Mouse (Mus musculus) lung, postnatal 4 days (tissue): Measurements from ENCODE around the gene Calhm3.
"Not testable (repeated sequence)": the region's sequence is repeated elsewhere in the genome, so short reads cannot be mapped to it uniquely, and the experiment has no call there.

ENCODE experiments used
- DNase-seq, 2 experiments: peaks; one replicate each; pipeline ENCODE4 v3.0.0; 2021

Calhm3 gene

GRCm38 (mm10) chr19:47167617-47168214 is 10.2 kb upstream of the Calhm3 start:
- no peak for DNase-seq

DNA sequence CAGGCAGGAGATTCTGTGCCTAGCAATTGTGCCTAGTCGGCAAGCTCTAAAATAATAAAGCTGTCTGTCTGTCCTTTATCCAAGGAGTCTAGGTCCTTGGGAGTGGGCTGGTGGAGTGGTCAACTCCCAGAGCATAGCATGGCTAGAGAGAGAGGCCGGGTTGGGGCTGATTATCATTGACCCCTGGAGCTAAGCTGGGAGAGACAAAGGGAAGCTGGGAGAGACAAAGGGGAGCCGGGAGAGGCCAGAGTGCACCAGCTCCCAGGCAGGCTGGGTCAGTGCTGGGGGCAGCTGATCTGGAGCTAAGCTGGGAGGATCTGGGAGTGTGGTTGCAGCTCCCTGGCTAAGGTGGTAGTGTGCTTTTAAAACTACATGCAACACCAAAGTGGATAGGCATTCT is 9.2 kb upstream of the Calhm3 start:
- no peak for DNase-seq

GRCm38 (mm10) chr19:47163176-47163744 is 5.7 kb upstream of the Calhm3 start:
- DNase-seq = peak in 1 of 2 experiments; percentile 14

GRCm38 (mm10) chr19:47161669-47162068 is 4.1 kb upstream of the Calhm3 start:
- DNase-seq = no peak

DNA sequence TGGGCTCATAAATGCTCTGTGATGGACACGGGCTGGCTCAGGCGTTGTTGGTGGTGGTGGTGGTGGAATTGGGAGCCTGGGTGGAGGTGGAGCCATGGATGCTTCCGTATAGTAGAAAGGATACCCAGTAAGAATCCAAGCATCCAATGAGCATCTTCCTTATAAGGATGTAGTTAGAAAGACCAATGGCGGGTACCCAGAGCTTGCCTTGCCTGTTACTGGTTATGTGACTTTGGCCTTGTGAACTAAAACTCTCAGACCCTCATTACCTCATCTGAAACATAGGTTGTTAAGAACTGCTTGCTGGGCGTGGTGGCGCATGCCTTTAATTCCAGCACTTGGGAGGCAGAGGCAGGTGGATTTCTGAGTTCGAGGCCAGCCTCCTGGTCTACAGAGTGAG is 3.8 kb downstream of the Calhm3 start:
- DNase-seq = no peak

GRCm38 (mm10) chr19:47152062-47152369 is 5.5 kb downstream of the Calhm3 start:
- DNase-seq = no peak

DNA sequence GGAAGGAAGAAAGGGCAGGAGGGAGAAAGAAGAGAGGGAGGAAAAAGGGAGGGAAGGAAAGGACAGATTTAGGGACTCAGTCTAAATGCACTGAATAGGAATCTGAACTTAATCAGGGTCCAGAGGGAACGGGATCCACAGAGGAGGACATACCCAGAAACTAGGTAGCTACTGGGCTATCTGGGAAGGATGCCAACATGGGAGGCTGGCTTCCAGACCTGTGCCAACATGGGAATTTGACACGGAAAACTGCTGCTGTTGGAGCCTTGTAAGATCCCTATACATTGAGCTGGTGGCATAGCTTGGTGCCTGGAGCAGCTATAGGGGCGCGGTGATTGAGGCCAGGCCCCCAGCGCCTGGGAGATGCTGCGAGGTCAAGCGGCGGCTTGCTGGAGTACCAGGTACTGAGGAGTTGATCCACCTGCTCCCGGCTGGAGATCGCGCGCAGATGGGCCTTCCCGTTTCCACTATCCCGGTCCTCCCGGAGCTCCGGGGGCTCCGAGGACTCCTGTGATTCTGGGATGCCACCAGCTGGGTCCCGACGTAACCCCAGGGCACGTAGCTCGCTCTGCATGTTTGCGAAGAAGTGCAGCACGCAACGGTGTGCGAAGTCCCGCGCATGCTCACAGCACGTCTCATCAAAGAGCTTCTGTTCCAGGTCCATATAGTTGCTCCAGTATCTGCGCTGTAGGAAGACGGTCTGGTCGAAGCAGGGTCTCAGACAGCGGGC is 6.1 kb downstream of the Calhm3 start:
- peak in 1 of 2 experiments; percentile 19 for DNase-seq

GRCm38 (mm10) chr19:47149854-47150253 is 7.7 kb downstream of the Calhm3 start:
- DNase-seq = no peak

DNA sequence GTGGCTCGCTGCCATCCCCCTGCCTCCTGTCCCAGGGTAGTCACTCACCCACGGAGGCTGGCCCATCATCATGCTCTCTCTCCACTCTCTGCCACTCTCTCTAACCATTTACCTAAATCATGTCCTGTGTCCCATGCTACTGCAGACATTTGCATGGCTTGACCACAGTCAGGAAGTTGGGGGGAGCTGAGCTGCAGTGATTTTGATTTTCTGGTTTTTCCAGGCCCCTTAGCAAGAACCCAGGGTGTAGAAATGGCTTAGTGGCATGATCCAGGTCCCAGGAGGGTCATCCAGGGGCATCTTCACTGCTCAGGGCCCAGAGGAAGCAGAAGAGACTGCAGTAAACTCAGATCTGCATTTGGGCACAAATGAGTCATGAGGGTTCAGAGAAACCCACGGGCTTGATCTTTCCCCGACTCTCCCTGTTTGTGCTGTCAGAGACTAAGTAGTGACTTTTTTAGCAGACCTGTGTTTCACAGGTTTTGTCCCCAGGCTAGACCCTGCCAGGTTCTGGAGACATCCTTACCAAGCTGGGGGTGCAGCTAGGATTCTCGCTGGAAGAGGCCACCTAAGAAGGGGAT is 9.2 kb downstream of the Calhm3 start:
- DNase-seq = no peak

DNA sequence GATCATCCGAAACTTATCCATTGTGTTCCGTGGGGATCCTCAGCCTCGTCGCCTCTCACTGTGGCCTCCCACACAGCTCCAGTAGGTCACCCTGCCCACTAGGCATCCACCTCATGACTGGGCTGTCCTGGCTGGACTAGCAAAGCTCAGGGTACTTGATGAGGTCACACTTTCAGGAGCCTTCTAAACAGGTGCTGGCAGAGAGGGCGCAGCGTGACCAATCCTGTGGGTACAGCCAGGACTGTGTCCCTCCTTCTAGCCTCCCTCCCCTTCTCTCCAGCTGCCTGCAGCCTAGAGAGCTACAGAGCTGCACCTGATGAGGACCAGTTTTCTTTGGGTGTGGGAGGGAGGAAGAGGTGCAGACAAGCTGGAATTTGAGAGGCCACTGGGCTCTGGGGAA is 13.4 kb downstream of the Calhm3 start, which contains the start of gene Calhm1:
Calhm1 (minus strand) TSS at position 101 of the 400 bp plus-strand sequence.
- no peak for DNase-seq

DNA sequence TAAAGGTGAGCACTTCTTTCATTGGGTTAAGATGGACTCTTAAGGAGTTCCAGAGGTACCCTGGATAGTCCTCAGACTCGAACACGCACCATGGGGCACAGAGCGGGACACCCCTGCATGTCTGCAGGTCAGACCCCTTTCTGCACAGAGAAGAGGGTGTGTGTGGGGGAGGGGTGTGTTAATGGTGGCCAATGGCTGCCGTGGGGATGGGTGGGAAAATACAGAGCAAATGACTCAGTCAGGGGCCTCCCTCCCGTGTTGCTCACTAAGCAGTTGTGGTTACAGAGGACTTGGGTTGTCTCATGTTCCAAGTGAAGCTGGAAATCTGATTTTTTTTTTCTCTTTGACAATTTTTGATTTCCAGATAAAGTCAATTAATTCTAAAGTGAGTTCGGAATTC is 15.1 kb downstream of the Calhm3 start:
- no peak for DNase-seq

GRCm38 (mm10) chr19:47139611-47140010 is 18.0 kb downstream of the Calhm3 start:
- DNase-seq = not testable (repeated sequence)

DNA sequence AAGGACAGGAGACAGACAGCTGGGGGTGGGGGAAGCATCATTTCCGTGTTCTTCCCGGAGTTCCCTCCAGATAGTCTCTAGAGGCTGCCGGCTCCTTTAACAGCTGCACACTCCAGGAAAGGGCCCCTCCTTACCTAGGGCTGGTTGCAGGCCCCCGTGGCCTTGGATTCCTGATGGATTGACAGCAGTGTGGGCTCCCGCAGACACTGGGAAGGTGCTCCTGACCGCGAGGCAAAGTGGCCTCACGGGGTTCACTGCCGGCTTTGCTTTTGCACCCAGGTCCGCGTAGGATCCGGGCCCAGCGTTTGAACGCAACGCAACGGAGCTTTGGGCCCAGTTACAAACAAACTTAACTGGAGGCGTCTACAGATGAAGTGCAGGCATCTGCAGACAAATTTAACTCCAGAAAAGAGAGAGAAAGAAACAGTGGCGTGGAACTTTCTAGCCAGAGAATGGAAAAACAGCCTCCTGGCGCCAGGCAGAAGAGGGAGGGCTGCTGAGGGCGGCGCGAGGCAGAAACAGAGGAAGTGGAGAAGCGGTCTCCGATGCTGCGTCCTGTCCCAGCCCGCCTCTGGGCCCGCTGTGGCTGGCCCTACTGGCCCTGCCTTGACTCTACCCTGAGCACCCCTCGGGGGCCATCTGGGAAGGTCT is 19.7 kb downstream of the Calhm3 start, which contains the start of gene Calhm2:
Calhm2 (minus strand) TSS at position 524 of the 651 bp plus-strand sequence.
- peak; percentile 76 to 83 for DNase-seq

- DNase-seq = peak; percentile 50 to 60
These were observed 20.4 kb downstream of the Calhm3 start for GRCm38 (mm10) chr19:47137051-47137581.

- DNase-seq = no peak
These were observed 21.4 kb downstream of the Calhm3 start for GRCm38 (mm10) chr19:47136170-47136569.

DNA sequence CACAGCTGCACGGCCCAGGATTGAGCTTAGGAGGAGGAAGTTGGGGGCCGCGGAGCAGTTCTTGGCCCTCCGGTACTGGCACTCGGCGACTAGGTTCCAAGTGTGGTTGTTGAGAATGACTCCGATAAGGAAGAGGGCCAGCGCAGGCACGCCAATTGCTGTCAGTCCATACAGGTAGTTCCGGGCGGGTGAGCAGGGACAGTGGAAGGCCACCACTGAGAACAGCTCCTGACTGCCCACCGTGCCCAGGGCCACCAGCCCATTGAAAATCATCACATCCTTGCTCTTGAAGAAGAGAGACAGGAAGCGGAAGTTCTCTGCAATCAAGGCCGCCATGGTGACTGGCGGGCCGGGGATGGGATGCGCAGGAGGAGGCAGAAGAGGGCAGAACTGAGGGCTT is 22.0 kb downstream of the Calhm3 start:
- DNase-seq = no peak

GRCm38 (mm10) chr19:47133161-47133560 is 24.4 kb downstream of the Calhm3 start:
- DNase-seq = peak; percentile 24 to 40

DNA sequence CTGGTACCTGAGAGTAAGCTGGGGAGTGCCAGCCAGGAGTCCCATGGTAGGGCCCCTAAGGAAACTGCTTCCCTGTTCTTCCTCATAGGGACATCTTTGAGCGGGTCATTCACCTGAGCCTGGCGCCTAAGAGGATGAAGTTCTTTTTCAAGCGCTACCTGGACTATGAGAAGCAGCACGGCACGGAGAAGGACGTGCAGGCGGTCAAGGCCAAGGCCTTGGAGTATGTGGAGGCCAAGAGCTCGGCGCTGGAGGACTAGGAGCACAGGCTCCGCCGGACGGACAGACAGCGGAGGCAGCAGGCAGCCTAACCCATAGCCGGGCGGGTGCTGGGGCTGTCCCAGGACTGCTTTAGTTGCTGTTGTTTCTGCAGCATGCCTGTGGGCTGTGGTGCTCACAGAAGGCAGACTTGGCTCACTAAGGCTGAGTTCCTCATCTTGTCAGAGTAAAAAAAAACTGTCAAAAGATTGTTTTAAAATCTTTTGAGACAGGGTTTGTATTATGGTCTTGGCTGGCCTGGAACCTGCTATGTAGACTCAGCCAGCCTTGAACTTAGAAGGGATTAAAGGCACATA is 26.9 kb downstream of the Calhm3 start:
- no peak for DNase-seq

GRCm38 (mm10) chr19:47128835-47129234 is 28.7 kb downstream of the Calhm3 start:
- DNase-seq = no peak

- no peak for DNase-seq
These were observed 29.4 kb downstream of the Calhm3 start for GRCm38 (mm10) chr19:47128164-47128563.

DNA sequence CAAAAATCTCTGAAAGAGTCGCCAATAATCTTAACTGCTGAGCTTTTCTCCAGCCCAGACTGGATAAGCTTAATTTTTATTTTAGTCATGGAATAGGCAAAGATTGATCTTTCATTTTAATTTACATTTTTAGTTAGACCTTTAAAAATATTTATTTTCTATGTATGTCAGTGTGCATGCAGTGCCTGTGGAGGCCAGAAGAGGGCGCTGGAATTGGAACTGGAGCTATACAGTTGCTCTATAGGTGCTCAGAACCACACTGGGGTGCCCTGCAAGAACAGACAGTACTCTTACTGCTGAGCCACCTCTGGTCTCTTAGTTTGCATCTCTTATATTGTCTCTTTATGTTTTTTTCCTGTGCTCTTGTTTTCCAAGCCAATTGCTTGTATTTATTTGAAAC is 34.8 kb downstream of the Calhm3 start:
- peak in 1 of 2 experiments; percentile 45 for DNase-seq

- DNase-seq = peak in 1 of 2 experiments; percentile 22
These were observed 36.5 kb downstream of the Calhm3 start for GRCm38 (mm10) chr19:47121054-47121453.

- no peak for DNase-seq
These were observed 38.9 kb downstream of the Calhm3 start for GRCm38 (mm10) chr19:47118634-47119033.
